Comparison of ENCODE assay signal across 8 mouse cellular contexts in genomic region chr5:27677247-27677666, GRCm38 (mm10).
DNase-seq lines count a peak whose midpoint lies in the region; ATAC-seq and TF ChIP-seq lines count a peak whose summit lies in the region.

No protein-coding gene starts in this region.

- 55% methylated on average over 5 of the region's 5 CpGs for WGBS in midbrain, embryonic 11.5 days
- 55% methylated on average over 5 of the region's 5 CpGs for WGBS in midbrain, embryonic 10.5 days
- WGBS in kidney, embryonic 14.5 days, result 55% methylated on average over 5 of the region's 5 CpGs
- 63% methylated on average over 5 of the region's 5 CpGs for WGBS in limb, embryonic 11.5 days

- H3K4me3 ChIP-seq in midbrain, embryonic 11.5 days (ENCODE audit: low read depth, low read length), result no peak overlapping the region
- no peak overlapping the region for H3K4me3 ChIP-seq in midbrain, embryonic 10.5 days
- no peak overlapping the region for H3K4me3 ChIP-seq in embryonic fibroblast, embryonic 13.5 days (ENCODE audit: insufficient read depth, low read length)
- no peak overlapping the region for H3K4me3 ChIP-seq in kidney, embryonic 14.5 days (ENCODE audit: low read length)
- H3K4me3 ChIP-seq in limb, embryonic 11.5 days (ENCODE audit: low read depth, low read length), result no peak overlapping the region

- peak; percentile 19; the same call in 1 of the 2 replicates for ATAC-seq in midbrain, embryonic 11.5 days (ENCODE audit: low FRiP score)
- peak; percentile 71; the same call in 1 of the 2 replicates for ATAC-seq in kidney, embryonic 14.5 days (ENCODE audit: low FRiP score, low TSS enrichment)
- ATAC-seq in limb, embryonic 11.5 days (ENCODE audit: insufficient number of reproducible peaks, low FRiP score, low TSS enrichment, low read depth), result no peak

- H3K27me3 ChIP-seq in midbrain, embryonic 11.5 days (ENCODE audit: control insufficient read depth, insufficient read depth, low read length), result no peaks in the 10 kb centered on the region
- no peaks in the 10 kb centered on the region for H3K27me3 ChIP-seq in midbrain, embryonic 10.5 days (ENCODE audit: low read depth, poor library complexity, severe bottlenecking)
- no peaks in the 10 kb centered on the region for H3K27me3 ChIP-seq in kidney, embryonic 14.5 days (ENCODE audit: control insufficient read depth, insufficient read depth, low read length)
- no peaks in the 10 kb centered on the region for H3K27me3 ChIP-seq in limb, embryonic 11.5 days (ENCODE audit: control insufficient read depth, insufficient read depth, low read length)

- no peaks in the 10 kb centered on the region for H3K4me1 ChIP-seq in midbrain, embryonic 11.5 days (ENCODE audit: control insufficient read depth, insufficient read depth, low read length)
- no peaks in the 10 kb centered on the region for H3K4me1 ChIP-seq in midbrain, embryonic 10.5 days
- H3K4me1 ChIP-seq in embryonic fibroblast, embryonic 13.5 days (ENCODE audit: control insufficient read depth, insufficient read depth, low read length), result no peaks in the 10 kb centered on the region
- H3K4me1 ChIP-seq in kidney, embryonic 14.5 days (ENCODE audit: control insufficient read depth, insufficient read depth, low read length), result no peaks in the 10 kb centered on the region
- no peaks in the 10 kb centered on the region for H3K4me1 ChIP-seq in limb, embryonic 11.5 days (ENCODE audit: control insufficient read depth, insufficient read depth, low read length)

- TF ChIP-seq POLR2A in embryonic fibroblast, embryonic 13.5 days (IDR thresholded peaks at IDR 0.05; ENCODE audit: low read depth, low read length), result no peak

- no peak overlapping the region for H3K4me2 ChIP-seq in midbrain, embryonic 11.5 days
- no peak overlapping the region for H3K4me2 ChIP-seq in kidney, embryonic 14.5 days (replicated peaks; ENCODE audit: low read depth, low read length)
- no peak overlapping the region for H3K4me2 ChIP-seq in limb, embryonic 11.5 days (ENCODE audit: low read depth, severe bottlenecking)

- H3K9me3 ChIP-seq in midbrain, embryonic 11.5 days (ENCODE audit: control insufficient read depth, low read length), result no peaks in the 10 kb centered on the region
- H3K9me3 ChIP-seq in midbrain, embryonic 10.5 days (replicated peaks), result no peaks in the 10 kb centered on the region
- H3K9me3 ChIP-seq in kidney, embryonic 14.5 days (ENCODE audit: control insufficient read depth, low read length), result no peaks in the 10 kb centered on the region
- no peaks in the 10 kb centered on the region for H3K9me3 ChIP-seq in limb, embryonic 11.5 days (ENCODE audit: control insufficient read depth, low read length)

- peak; percentile 53; the same call in 1 of the 2 replicates for TF ChIP-seq CTCF in embryonic fibroblast, embryonic 13.5 days (IDR thresholded peaks at IDR 0.05; ENCODE audit: borderline replicate concordance, insufficient read depth, low read length)

- no peak overlapping the region for H3K27ac ChIP-seq in midbrain, embryonic 11.5 days (ENCODE audit: low read depth, low read length)
- H3K27ac ChIP-seq in midbrain, embryonic 10.5 days (replicated peaks), result no peak overlapping the region
- H3K27ac ChIP-seq in embryonic fibroblast, embryonic 13.5 days (ENCODE audit: insufficient read depth, low read length), result no peak overlapping the region
- H3K27ac ChIP-seq in kidney, embryonic 14.5 days (ENCODE audit: low read depth, low read length), result no peak overlapping the region
- no peak overlapping the region for H3K27ac ChIP-seq in limb, embryonic 11.5 days (replicated peaks; ENCODE audit: low read depth, low read length)

- no peaks in the 10 kb centered on the region for H3K36me3 ChIP-seq in midbrain, embryonic 11.5 days (ENCODE audit: control insufficient read depth, insufficient read depth, low read length)
- no peaks in the 10 kb centered on the region for H3K36me3 ChIP-seq in midbrain, embryonic 10.5 days
- no peaks in the 10 kb centered on the region for H3K36me3 ChIP-seq in kidney, embryonic 14.5 days (ENCODE audit: control insufficient read depth, insufficient read depth, low read length)
- no peaks in the 10 kb centered on the region for H3K36me3 ChIP-seq in limb, embryonic 11.5 days (ENCODE audit: control insufficient read depth, insufficient read depth, low read length)

- DNase-seq in midbrain, embryonic 11.5 days (ENCODE audit: low spot score, missing footprints), result no peak
- DNase-seq in midbrain, embryonic 10.5 days (ENCODE audit: low spot score), result no peak
- peak; percentile 6 to 15 for DNase-seq in adrenal gland, postnatal 4 days (ENCODE audit: low spot score in 2 of 2)
- DNase-seq in limb, embryonic 11.5 days (ENCODE audit: low spot score), result peak; percentile 33
- DNase-seq in retina, postnatal 1 day, result peak; percentile 47
- DNase-seq in urinary bladder, postnatal 36 days (ENCODE audit: low spot score in 2 of 2), result no peak

- H3K9ac ChIP-seq in midbrain, embryonic 11.5 days (ENCODE audit: low read length), result no peak overlapping the region
- no peak overlapping the region for H3K9ac ChIP-seq in kidney, embryonic 14.5 days (ENCODE audit: low read depth, low read length)
- no peak overlapping the region for H3K9ac ChIP-seq in limb, embryonic 11.5 days (ENCODE audit: low read length)

Comparison
In these comparisons a context has a peak if more than half of its experiments do, and no peak if none do; other contexts are left out.
1. DNase-seq: peak in adrenal gland, postnatal 4 days (2 of 2), limb, embryonic 11.5 days (single experiment) and retina, postnatal 1 day (single experiment); none in midbrain, embryonic 11.5 days (single experiment), midbrain, embryonic 10.5 days (single experiment) and urinary bladder, postnatal 36 days (0 of 2).